Mouse (Mus musculus) ovary, postnatal 36 days (tissue): Measurements from ENCODE around the gene Fahd1.

ENCODE experiments used
- DNase-seq: peaks from one replicate; pipeline ENCODE4 v3.0.0; 2022; ENCODE audit warnings: low spot score, mixed read lengths

Gene Fahd1

DNA sequence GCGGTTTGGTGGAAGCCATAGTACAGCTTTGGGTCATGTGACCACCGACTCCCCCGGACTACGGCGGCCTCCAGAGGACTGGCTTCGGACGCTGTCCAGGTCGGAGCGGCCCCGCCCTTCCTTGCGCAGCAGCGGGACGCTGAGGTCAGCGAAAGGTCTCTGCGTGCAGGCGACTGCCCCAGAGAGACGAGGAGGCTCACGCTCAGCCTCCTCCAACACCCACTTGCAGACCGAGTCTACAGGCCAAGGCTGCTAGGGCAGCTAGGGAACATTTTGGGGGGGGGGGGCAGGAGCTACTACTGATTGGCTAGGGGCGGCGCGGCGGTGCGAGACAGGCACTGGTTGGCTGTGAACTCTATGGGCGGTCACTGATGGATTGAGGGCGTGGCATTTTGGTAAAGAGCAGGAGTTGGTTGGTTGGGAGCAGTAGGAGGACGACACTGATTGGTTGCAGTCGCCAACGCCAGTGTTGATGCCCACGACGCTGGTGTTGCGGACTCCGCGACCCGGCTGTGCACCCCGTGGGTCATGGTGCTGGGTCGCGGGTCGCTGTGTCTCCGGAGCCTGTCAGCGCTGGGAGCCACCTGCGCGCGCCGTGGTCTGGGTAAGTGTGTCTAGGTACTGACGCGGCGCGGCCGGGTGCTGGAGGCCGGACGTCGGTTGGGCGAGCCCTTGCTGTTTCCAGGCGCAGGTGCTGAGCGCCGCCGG lies at the start of gene Fahd1:
Gene Fahd1 (minus strand): TSS at position 300 of the 708 bp plus-strand sequence.
- DNase-seq: peak; percentile 92

DNA sequence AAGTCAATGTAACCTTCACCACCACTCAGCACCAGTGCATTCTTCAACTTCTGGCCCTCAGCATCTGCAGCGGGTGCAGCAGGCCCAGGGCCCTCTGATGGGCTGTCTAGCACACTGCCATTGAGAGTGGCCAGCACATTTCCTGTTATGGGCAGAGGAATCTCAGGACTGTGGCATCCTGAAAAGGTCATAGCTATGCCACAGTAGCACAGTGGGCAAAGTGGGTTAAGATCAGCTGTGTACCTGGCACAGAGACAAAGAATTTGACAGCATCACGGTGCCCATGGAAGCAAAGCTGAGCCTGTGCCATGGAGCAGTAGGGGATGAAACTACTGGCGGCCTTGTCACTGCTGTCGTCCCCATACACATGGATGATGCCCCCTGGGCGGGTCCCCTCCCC lies 49.0 kb upstream of the Fahd1 start:
- DNase-seq: no peak

DNA sequence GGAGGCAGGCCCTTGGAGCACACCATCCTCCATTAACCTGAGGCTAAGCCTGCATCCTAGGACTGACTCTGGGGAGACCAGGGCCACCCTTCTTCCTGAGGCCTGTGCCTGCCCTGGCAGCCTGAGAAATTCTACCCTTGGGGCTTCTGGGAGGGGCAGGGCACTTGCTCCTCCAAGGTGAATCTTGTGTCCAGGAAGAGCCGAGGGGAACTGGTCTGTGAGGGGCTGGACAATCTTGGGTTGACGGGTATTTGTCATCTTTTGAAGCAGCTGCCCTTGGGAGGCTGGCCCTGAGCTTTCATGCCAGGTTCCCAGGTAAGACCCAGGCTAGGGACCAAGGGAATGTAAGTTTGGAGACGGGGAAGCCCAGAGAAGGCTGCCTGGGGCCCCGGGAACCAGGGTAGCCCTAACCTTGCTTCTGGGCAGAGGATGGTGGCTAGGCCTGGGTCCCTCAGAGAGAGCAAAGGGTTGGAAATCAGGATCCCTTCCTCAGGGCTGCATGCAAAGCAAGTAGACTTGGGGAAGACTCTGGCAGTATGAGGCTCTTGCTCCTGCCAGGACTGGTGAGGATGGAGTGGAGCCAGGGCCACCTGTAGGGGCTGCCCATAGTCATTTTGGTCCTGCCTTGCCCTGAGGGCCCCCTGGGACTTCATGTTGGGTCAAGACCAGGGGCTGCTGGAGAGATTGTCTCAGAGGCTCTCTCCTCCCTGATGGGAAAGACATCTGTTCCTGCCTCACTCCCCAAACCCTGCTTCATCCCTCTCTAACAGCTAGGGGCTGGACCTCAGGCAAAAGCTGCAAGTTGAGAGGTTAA lies 48.1 kb upstream of the Fahd1 start:
- no peak for DNase-seq

DNA sequence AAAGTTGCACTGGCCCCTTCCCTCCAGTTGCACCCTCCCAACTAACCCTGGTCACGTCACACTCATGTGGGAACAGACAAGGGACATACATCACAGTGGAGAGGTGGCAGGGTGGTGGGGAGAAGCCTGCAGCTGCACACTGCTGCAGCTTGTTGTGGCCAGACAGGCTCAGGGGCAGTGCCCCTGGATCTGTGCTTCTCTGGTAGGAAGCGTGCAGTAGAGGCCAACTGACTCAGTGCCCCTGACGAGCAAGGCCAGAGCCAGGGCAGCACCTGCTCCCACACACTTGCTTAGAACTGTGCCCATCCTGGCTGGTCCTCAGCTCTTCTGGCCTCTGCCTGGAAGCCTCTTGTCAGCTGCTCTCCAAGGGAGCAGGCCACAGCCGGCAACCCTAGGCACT lies 47.4 kb upstream of the Fahd1 start:
- no peak for DNase-seq

DNA sequence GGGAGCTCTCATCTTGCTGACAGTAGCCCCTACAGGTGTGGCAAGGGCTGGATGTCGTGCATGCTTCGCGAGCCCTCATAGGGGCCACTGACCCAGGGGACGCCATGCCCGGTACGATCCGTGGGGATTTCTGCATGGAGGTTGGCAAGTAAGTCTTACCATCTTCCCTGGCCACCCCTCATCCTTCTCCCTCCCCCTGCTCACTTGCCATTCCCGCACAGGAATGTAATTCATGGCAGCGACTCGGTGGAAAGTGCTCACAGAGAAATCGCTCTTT lies 46.8 kb upstream of the Fahd1 start:
- no peak for DNase-seq

DNA sequence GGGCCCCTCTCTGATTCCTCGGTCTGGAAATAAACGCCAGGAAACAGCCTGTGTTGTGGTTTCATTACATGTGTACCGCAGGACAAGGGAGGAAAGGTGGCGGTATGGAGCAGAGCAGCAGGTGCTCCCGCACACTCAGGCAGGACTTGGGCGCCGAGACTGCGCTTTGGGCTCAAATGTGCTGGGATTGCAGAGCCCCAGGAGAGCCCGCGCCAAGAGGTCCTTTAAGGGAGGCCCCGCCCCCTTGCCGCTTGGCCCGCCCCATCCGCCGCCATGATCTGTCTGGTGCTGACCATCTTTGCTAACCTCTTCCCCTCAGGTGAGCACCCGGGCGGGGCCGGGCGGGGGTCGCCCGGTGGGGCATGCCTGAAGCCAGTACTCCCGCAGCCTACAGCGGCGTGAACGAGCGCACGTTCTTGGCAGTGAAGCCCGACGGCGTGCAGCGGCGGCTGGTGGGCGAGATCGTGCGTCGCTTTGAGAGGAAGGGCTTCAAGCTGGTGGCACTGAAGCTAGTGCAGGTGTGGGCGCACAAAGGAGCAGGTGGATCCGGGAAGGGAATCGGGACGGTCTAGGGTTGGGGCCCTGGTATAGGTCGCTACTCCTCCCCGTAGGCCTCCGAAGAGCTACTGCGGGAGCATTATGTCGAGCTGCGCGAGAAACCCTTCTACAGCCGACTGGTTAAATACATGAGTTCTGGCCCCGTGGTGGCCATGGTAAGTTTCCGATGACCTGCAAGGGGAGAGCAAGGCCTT lies 46.3 kb upstream of the Fahd1 start, which contains the start of gene Nme3:
Gene Nme3 (plus strand): TSS at position 260 of the 752 bp plus-strand sequence.
- DNase-seq: peak; percentile 79

DNA sequence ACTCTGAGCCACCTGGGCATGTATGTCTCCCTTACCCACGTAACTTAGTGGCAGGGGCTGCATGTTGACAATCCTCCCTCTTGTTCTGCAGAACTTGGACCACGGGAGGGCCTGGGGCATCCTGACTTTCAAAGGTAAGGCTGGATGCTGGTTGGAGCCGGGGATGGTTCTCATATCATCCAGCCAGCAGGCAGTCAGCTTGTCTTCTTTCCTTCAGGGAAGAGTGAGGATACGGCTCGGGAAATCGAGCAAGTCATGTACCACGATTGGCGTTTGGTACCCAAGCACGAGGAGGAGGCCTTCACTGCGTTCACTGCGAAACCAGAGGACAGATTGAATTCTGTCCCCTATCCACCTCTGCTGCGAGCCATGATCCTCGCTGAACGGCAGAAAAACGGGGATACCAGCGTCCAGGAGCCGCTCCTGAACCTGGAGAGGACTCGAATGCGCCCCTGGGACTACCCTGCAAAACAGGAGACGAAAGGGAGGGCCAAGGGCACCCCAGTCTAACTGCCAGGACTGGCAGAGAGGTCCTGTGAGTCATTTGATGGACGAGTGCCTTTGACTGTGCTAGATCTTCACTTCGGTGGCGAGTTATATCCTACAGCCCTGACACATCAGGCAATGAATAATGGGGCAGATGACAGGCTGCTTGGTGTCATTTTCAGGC lies 45.5 kb upstream of the Fahd1 start:
- DNase-seq: no peak

- DNase-seq: peak; percentile 79
Measured at GRCm38 (mm10) chr17:24894995-24895547, 44.9 kb upstream of the Fahd1 start, which contains the start of the genes Eme2 and Mrps34. Gene Eme2 (minus strand): TSS chr17:24895087. Gene Mrps34 (plus strand): TSS chr17:24895116.

- DNase-seq: no peak
Measured at GRCm38 (mm10) chr17:24894061-24894994, 44.2 kb upstream of the Fahd1 start.

DNA sequence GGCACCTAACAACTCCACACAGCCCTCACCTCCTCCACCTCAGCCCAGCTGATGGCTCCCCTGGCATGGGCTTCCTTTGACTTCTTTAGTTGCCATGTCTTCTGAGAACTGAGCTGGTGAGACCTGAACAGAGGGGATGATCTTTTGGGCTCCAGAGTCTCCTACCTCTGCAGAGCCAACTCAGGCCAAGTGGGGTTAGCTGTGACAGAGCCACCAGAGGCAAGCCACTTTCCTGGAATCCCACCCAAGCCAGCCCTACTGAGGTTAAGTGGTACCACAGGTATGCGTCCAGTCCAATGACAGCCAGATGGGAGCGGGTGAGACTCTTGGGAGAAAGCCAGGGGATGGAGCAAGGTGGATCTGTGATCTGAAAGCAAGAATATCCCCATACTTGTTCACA lies 43.1 kb upstream of the Fahd1 start:
- no peak for DNase-seq

- DNase-seq: no peak
Measured at GRCm38 (mm10) chr17:24892785-24893184, 42.6 kb upstream of the Fahd1 start.

- no peak for DNase-seq
Measured at GRCm38 (mm10) chr17:24891321-24891720, 41.2 kb upstream of the Fahd1 start.

GRCm38 (mm10) chr17:24890151-24891092 lies 40.3 kb upstream of the Fahd1 start:
- no peak for DNase-seq

GRCm38 (mm10) chr17:24888862-24889261 lies 38.7 kb upstream of the Fahd1 start:
- no peak for DNase-seq

DNA sequence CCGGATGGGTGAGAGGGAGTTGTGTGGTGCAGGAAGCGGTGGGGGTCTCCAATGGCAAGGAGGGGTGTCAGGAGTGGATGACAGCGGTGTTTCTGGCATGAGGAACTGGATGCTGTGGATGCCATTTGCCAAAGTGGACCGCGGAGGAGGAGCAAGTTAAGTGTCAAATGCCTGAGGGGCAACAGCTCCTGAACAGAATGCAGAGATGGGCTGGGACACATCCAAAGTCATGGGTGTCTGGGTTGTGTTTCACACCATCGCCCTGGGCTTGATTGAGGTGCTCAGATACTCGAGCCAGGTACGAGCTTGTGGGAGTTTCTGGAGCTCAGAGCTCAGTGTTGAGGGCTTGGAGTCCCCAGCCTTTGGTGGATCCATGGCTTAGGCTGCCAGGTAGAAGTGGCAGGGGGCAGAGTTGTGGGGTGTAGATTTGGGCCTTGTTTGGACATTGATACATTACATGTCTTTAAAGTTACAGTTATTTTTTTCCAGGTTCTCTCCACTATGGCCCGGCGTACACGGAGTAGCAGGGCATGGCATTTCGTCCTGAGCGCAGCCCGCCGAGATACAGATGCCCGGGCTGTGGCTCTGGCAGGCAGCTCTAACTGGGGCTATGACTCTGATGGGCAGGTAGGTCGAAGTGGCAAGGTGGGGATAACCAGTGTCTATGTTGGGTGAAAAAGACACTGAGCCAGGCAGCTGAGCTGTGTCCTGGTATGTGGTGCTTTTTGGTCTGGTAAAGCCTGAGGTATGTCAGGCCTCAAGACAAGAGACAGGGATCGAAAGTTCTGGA lies 37.3 kb upstream of the Fahd1 start:
- no peak for DNase-seq

GRCm38 (mm10) chr17:24886932-24887271 lies 36.7 kb upstream of the Fahd1 start:
- DNase-seq: no peak

- DNase-seq: peak; percentile 96
Measured at GRCm38 (mm10) chr17:24886134-24886931, 36.2 kb upstream of the Fahd1 start, which contains the start of the genes Nubp2 and Spsb3. Gene Nubp2 (minus strand): TSS chr17:24886349. Gene Spsb3 (plus strand): TSS chr17:24886643.
